Mouse (Mus musculus): ENCODE results near the gene Lemd2.
"Not testable (repeated sequence)": the region's sequence is repeated elsewhere in the genome, so short reads cannot be mapped to it uniquely, and the experiment has no call there.

Gene Lemd2

DNA sequence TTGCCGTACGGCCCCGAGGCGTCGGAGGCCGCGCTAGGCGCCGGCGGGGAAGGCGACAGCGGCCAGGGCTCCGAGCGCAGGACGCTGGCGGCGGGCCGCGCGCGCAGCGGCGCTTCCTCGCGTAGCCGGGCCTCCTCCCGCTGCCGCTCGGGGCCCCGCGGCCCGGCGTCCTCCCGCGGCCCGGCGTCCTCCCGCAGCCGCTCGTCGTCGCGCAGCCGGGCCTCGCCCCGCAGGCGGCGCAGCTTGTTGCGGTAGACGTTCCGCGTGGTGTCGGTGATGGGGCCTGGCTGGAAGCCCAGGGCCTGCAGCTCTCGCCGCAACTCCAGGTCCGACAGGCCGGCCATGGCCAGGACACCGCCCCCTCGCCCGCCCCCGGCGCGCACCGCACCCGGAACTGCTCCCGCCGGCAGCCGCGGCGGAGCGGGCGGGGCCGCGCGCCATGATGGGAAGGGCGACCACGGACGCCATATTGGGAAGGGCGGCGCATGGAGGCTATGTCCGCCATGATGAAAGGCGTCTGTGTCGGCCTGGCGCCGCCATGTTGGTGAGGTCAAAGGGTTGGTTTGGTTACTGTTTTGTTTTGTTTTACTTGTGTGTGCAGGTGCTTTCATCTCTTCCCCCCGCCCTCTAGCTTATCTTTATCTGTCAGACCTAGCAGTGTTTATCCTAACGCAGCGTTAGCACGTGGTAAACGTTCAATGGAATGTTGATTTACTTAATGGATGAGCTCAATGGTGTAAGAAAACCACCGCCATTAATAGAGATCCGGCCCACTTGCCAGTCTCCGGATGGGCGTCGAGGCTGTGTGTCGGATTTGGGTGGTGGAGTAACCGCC, at the start of gene Lemd2:
Lemd2 (minus strand) TSS at position 395 of the 835 bp plus-strand sequence.
- peak; percentile 99 for DNase-seq (ENCODE audit: low read depth)

DNA sequence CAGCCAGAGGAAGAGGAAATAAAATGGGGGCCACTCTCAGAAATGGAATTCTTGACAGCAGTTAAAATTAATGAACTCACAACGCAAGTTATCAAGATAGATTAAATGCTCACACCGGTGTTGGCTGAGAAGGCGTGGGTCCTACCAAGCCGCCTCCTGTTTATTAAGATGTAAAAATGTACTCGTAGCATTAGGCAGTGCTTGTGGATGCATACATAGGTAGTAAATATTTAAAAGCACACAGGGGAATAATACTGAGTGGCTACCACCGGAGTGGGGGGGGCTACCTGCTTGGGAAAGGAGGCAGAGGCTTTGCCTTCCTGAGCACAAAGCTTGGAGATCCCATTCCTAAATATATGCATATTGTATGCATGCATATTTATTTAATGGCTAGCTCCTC, 46.9 kb upstream of the Lemd2 start:
- no peak for DNase-seq (ENCODE audit: low read depth)

GRCm38 (mm10) chr17:27250461-27250860, 46.2 kb upstream of the Lemd2 start:
- no peak for DNase-seq (ENCODE audit: low read depth)

DNA sequence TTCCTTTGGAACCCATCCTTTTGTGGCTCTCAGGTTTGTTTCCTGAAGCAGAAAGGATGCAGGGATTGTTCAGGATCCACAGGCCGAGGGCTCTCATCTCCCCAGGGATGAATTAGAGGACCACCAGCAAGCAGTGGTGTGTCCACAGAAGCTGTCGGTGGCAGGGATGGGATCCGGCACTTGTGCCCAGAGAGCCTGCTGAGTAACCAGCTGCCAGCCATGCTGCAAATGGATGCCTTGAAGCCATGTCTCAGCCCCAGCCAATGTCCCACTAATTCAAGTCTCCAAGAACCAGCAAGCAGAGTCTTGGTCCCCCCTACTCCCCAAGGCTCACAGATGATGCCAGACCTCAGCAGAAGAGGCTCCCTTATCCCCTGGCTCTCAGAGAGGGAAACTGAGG, 44.8 kb upstream of the Lemd2 start:
- DNase-seq (ENCODE audit: low read depth), result no peak

DNA sequence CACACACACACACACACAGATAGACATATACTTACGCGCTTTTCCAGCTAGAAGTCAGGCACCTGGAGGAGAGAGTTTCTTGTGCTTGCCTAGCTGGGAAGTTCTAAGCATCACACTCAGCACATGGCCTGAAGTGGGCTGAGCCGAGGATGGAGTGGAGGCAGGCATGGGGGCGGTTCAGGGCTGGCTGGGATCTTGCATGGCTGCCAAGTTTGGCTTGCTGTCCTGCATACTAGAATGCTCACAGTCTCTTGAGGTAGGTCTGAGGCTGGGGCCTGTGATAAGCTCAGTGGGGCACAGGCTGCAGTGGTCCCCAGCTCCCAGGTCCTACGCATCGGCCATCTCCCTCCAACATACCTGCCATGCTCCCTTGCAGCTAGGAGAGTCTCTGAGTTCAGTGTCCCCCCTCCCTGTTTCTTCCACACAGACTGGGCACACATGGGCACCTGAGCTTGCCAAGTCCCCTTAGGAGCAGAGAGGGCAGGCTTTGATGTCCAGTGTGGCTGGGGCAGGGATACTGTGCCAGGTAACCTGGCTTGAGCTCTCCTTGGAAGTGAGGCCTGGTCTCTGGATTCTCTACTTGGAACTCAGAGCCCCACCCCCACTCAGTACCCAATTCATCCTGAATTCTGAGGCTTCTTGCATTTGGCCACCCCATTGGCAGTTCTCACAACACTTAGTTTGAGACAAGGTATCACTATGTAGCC, 43.6 kb upstream of the Lemd2 start:
- no peak for DNase-seq (ENCODE audit: low read depth)

GRCm38 (mm10) chr17:27245851-27246381, 41.6 kb upstream of the Lemd2 start:
- no peak for DNase-seq (ENCODE audit: low read depth)

GRCm38 (mm10) chr17:27244912-27245311, 40.6 kb upstream of the Lemd2 start:
- no peak for DNase-seq (ENCODE audit: low read depth)

- no peak for DNase-seq (ENCODE audit: low read depth)
These were observed 38.2 kb upstream of the Lemd2 start for GRCm38 (mm10) chr17:27242194-27243189.

DNA sequence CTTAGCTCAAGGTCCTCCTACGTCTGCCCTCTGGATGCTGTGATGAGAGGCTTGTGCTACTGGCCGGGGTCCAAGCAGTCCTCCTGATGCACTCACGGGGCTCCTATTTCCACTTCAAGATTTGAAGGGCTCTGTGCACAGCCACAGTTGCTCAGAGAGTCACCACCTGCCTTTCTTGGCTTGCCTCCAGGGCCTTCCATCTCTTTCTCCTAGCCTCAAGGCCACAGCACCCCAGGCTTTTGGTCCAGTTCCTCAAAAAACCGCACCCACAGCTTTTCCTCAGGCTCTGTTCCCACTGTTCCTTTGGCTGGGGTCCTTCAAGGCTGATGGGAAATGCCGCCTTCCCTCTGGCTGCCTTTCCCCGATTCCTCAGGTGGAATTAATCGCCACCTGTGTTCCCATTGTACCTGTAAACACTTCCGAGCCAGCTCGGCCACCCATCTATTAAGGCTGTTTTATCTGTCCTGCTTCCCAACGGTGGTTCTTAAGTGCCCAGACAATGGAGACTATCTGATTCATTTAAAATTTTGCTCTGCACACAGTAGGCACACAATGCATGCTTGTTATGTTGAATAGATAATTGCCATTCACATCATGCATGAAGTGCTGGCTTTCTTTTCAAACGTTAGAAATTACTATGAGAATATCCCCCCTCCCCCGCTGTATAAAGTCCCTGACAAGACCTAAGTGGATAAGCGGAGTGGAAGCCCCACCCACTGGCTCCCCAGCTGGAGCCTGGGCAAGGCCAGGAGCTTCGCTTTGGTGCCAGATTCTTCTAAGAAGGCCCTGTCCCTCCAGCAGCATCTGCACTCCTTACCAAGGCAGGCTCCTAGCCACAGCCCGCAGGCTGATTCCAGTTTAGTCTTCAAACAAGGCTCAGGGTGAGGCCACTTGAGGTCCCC, 36.5 kb upstream of the Lemd2 start:
- DNase-seq (ENCODE audit: low read depth), result no peak

- DNase-seq (ENCODE audit: low read depth), result no peak
These were observed 35.7 kb upstream of the Lemd2 start for GRCm38 (mm10) chr17:27239941-27240340.

- no peak for DNase-seq (ENCODE audit: low read depth)
These were observed 34.4 kb upstream of the Lemd2 start for GRCm38 (mm10) chr17:27238637-27239036.

DNA sequence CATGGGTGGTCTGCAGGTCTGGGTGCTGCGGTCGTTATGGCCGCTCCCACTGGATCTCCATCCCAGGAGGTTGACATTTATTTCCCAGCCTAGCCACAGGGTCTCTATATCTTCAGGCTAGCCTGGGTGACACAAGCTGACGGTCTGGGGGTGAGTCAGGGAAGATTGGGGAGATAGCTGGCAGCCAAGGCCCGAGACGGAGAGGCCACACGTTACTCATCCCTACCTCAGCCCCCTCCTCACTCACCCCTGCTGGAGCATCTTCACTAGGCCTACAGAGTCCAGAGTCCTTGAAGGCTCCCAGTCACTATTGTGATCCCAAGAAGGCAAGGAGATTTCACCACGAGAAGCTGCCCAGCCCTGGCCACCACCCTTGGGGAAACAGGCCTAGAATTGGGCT, 33.5 kb upstream of the Lemd2 start:
- no peak for DNase-seq (ENCODE audit: low read depth)

DNA sequence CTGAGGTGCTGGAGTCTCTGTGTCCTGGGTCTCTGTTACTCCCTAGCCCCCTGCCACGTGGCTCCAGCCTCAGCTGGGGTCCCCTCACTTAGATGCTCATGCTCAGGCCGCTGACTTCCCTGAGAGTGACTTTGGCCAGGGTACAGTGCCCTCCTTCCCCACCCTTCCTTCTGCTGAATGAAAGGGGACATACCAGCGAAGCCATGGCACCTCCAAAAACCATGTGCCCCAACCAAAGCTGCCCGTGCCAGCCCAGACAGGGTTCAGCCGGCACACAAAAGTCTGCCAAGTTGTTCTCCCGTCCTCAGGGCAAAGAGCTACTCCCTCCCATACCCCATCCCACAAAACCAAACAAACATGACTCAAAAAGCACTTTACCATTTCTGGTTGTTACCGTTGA, 29.0 kb upstream of the Lemd2 start:
- no peak for DNase-seq (ENCODE audit: low read depth)

DNA sequence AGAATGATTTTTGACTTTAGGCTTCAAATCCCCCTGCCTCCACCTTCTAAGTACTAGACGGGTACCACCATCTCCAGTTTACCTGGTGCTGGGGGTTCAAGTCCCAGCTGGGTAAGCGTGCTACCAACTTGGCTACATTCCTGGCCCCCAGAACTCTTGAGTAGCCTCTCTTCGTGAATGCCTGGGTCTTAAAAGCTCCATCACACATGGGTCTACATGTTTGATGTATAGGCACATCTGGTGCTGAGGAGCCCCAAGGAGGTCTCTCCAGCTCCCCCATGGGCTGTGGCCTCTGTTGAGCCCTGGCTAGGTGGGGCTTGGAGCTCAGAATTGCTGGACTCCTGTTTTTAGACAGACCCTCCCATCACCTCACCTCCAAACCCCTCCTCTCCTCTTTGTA, 27.9 kb upstream of the Lemd2 start:
- DNase-seq (ENCODE audit: low read depth), result no peak

- DNase-seq (ENCODE audit: low read depth), result not testable (repeated sequence)
These were observed 27.3 kb upstream of the Lemd2 start for GRCm38 (mm10) chr17:27231586-27231985.

GRCm38 (mm10) chr17:27231146-27231503, 26.9 kb upstream of the Lemd2 start:
- no peak for DNase-seq (ENCODE audit: low read depth)

- DNase-seq (ENCODE audit: low read depth), result no peak
These were observed 26.3 kb upstream of the Lemd2 start for GRCm38 (mm10) chr17:27230455-27231145.

DNA sequence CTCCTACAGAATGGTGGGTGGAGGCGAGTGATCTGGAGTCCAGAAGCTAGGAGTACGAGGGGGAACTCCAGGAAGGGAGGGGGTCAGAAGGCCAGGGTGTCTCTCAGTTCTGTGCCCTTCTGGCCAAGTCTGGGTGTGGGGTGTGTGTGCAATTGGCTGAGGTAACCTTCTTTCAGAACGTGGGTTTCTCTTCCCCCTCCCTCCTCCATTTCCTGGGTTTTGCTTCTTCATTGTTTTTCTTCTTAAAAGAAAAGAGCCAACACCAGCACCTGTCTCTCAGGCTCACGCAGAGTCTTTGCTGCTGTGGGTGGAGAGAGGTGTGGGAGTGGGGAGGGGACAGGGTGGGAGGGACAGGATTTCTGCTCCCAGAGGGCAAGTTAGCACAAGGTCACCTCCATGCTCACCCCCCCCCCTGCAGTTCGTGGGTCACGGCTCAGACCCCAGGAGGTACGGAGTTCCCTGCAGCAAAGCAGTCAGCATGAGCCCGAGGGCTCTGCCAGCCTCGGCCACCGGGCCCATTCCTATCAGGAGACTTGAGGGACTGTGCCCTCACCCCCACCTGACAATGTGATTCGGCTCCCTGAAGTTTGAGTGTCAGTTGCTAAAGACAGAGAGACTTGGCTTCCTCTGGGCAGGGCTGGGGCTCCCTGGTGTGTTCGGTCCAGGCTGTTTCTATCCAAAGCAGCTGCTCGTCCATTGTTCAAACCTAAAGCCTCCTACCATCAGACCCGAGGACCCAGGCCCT, 25.6 kb upstream of the Lemd2 start:
- DNase-seq (ENCODE audit: low read depth), result no peak

GRCm38 (mm10) chr17:27228216-27228915, 24.1 kb upstream of the Lemd2 start:
- peak; percentile 38 for DNase-seq (ENCODE audit: low read depth)
